Mouse (Mus musculus): Measurements from ENCODE around the gene Ndufb10.
"Not testable (repeated sequence)": the region's sequence is repeated elsewhere in the genome, so short reads cannot be mapped to it uniquely, and the experiment has no call there.

Gene Ndufb10

GRCm38 (mm10) chr17:24733434-24734050 lies 9.3 kb upstream of the Ndufb10 start:
- no peak for DNase-seq (ENCODE audit: low spot score)

GRCm38 (mm10) chr17:24732233-24732935 lies 8.1 kb upstream of the Ndufb10 start:
- no peak for DNase-seq (ENCODE audit: low spot score)

- DNase-seq (ENCODE audit: low spot score) = no peak
Observed at GRCm38 (mm10) chr17:24730787-24731186, 6.5 kb upstream of the Ndufb10 start.

- DNase-seq (ENCODE audit: low spot score) = no peak
Observed at GRCm38 (mm10) chr17:24729067-24729466, 4.8 kb upstream of the Ndufb10 start.

GRCm38 (mm10) chr17:24728184-24728583 lies 3.9 kb upstream of the Ndufb10 start:
- no peak for DNase-seq (ENCODE audit: low spot score)

- no peak for DNase-seq (ENCODE audit: low spot score)
Observed at GRCm38 (mm10) chr17:24727618-24728017, 3.3 kb upstream of the Ndufb10 start, which contains the start of gene Rpl3l. Gene Rpl3l, plus strand, starts transcription at chr17:24727820.

- DNase-seq (ENCODE audit: low spot score) = no peak
Observed at GRCm38 (mm10) chr17:24725637-24726390, 1.5 kb upstream of the Ndufb10 start.

- no peak for DNase-seq (ENCODE audit: low spot score)
Observed at GRCm38 (mm10) chr17:24723881-24724180, 447 bp downstream of the Ndufb10 start.

GRCm38 (mm10) chr17:24723122-24723880 lies 977 bp downstream of the Ndufb10 start:
- peak; percentile 35 for DNase-seq (ENCODE audit: low spot score)

- peak; percentile 24 for DNase-seq (ENCODE audit: low spot score)
Observed at GRCm38 (mm10) chr17:24722220-24722924, 1.9 kb downstream of the Ndufb10 start.

GRCm38 (mm10) chr17:24721383-24721955 lies 2.8 kb downstream of the Ndufb10 start:
- not testable (repeated sequence) for DNase-seq (ENCODE audit: low spot score)

GRCm38 (mm10) chr17:24720616-24721015 lies 3.7 kb downstream of the Ndufb10 start:
- DNase-seq (ENCODE audit: low spot score) = peak; percentile 15

GRCm38 (mm10) chr17:24719494-24720222 lies 4.6 kb downstream of the Ndufb10 start:
- peak; percentile 99 for DNase-seq (ENCODE audit: low spot score)

- DNase-seq (ENCODE audit: low spot score) = not testable (repeated sequence)
Observed at GRCm38 (mm10) chr17:24718938-24719337, 5.3 kb downstream of the Ndufb10 start.

GRCm38 (mm10) chr17:24717943-24718342 lies 6.3 kb downstream of the Ndufb10 start, which contains the start of the genes Rnf151 and Rps2:
Gene Rnf151, minus strand, starts transcription at chr17:24718063.
Gene Rps2, plus strand, starts transcription at chr17:24718116.
- no peak for DNase-seq (ENCODE audit: low spot score)

- DNase-seq (ENCODE audit: low spot score) = no peak
Observed at GRCm38 (mm10) chr17:24716166-24716682, 8.1 kb downstream of the Ndufb10 start.

GRCm38 (mm10) chr17:24715556-24715955 lies 8.7 kb downstream of the Ndufb10 start:
- DNase-seq (ENCODE audit: low spot score) = no peak

- peak; percentile 64 for DNase-seq (ENCODE audit: low spot score)
Observed at GRCm38 (mm10) chr17:24708646-24709045, 15.6 kb downstream of the Ndufb10 start.

- peak; percentile 46 for DNase-seq (ENCODE audit: low spot score)
Observed at GRCm38 (mm10) chr17:24707801-24708425, 16.4 kb downstream of the Ndufb10 start.
